Mouse (Mus musculus): ENCODE data around the gene Mdc1.

Mdc1 gene
- long read RNA-seq, experiment 1, result 0 reads
- long read RNA-seq, experiment 2, partial matches to known transcripts, result 1 of 1 reads
- long read RNA-seq, experiment 2, other reads (novel, unspliced or antisense), result 0 of 1 reads

GRCm38 (mm10) chr17:35841076-35841950, at the start of gene Mdc1:
TSS of gene Mdc1 (plus strand) at chr17:35841515.
- intact Hi-C loops (cut with DNase I), result no loop called here

GRCm38 (mm10) chr17:35792837-35793236, 48.5 kb upstream of the Mdc1 start:
- intact Hi-C loops (cut with DNase I), result no loop called here

- intact Hi-C loops (cut with DNase I), result no loop called here
These were observed 46.2 kb upstream of the Mdc1 start for GRCm38 (mm10) chr17:35795099-35795498.

GRCm38 (mm10) chr17:35795656-35796055, 45.7 kb upstream of the Mdc1 start:
- intact Hi-C loops (cut with DNase I), result no loop called here

GRCm38 (mm10) chr17:35796835-35797234, 44.5 kb upstream of the Mdc1 start:
- intact Hi-C loops (cut with DNase I), result no loop called here

GRCm38 (mm10) chr17:35800905-35801304, 40.4 kb upstream of the Mdc1 start:
- intact Hi-C loops (cut with DNase I), result no loop called here

- intact Hi-C loops (cut with DNase I), result no loop called here
These were observed 38.3 kb upstream of the Mdc1 start for GRCm38 (mm10) chr17:35803020-35803419.

GRCm38 (mm10) chr17:35803858-35804399, 37.4 kb upstream of the Mdc1 start:
- intact Hi-C loops (cut with DNase I), result no loop called here

GRCm38 (mm10) chr17:35808073-35808472, 33.2 kb upstream of the Mdc1 start:
- intact Hi-C loops (cut with DNase I), result no loop called here

- intact Hi-C loops (cut with DNase I), result no loop called here
These were observed 31.9 kb upstream of the Mdc1 start for GRCm38 (mm10) chr17:35809395-35809794.

- intact Hi-C loops (cut with DNase I), result no loop called here
These were observed 30.2 kb upstream of the Mdc1 start for GRCm38 (mm10) chr17:35810900-35811648.

- intact Hi-C loops (cut with DNase I), result no loop called here
These were observed 29.0 kb upstream of the Mdc1 start for GRCm38 (mm10) chr17:35812307-35812706.

GRCm38 (mm10) chr17:35812736-35813135, 28.6 kb upstream of the Mdc1 start:
- intact Hi-C loops (cut with DNase I), result no loop called here

- intact Hi-C loops (cut with DNase I), result no loop called here
These were observed 28.1 kb upstream of the Mdc1 start for GRCm38 (mm10) chr17:35813245-35813647.

- intact Hi-C loops (cut with DNase I), result no loop called here
These were observed 27.7 kb upstream of the Mdc1 start for GRCm38 (mm10) chr17:35813653-35814052.

- intact Hi-C loops (cut with DNase I), result no loop called here
These were observed 26.6 kb upstream of the Mdc1 start for GRCm38 (mm10) chr17:35814678-35815077.

GRCm38 (mm10) chr17:35815836-35816235, 25.5 kb upstream of the Mdc1 start:
- intact Hi-C loops (cut with DNase I), result no loop called here

- intact Hi-C loops (cut with DNase I), result no loop called here
These were observed 24.6 kb upstream of the Mdc1 start for GRCm38 (mm10) chr17:35816686-35817085.

- intact Hi-C loops (cut with DNase I), result no loop called here
These were observed 24.1 kb upstream of the Mdc1 start for GRCm38 (mm10) chr17:35817226-35817625.

- intact Hi-C loops (cut with DNase I), result no loop called here
These were observed 21.2 kb upstream of the Mdc1 start for GRCm38 (mm10) chr17:35820111-35820510.

- intact Hi-C loops (cut with DNase I), result no loop called here
These were observed 19.6 kb upstream of the Mdc1 start, which contains the start of gene Ier3 for GRCm38 (mm10) chr17:35821439-35822430. TSS of gene Ier3 (plus strand) at chr17:35821684.
